Mouse (Mus musculus) lung, adult 2 months (tissue): ENCODE measurements at regions not wholly inside any gene's neighbourhood (a gene's known extent, or its start where the extent isn't known, plus 50 kb on each side); places are given as distances from the start of the nearest gene placed in this dataset.

ENCODE experiments used
- CTCF ChIP-seq: fragments of 200-500 bp; IDR thresholded peaks from 2 replicates; pipeline ENCODE4 v1.5.1; 2011; ENCODE audit warnings: mild to moderate bottlenecking, low read length, control low read depth; ENCODE audit not compliant: insufficient read depth
- POLR2A ChIP-seq: fragments of 200-500 bp; IDR thresholded peaks from 2 replicates; pipeline ENCODE4 v1.6.1; 2011; ENCODE audit warnings: low read depth, mild to moderate bottlenecking, control low read depth, low read length, borderline replicate concordance; ENCODE audit errors: extremely low read depth

DNA sequence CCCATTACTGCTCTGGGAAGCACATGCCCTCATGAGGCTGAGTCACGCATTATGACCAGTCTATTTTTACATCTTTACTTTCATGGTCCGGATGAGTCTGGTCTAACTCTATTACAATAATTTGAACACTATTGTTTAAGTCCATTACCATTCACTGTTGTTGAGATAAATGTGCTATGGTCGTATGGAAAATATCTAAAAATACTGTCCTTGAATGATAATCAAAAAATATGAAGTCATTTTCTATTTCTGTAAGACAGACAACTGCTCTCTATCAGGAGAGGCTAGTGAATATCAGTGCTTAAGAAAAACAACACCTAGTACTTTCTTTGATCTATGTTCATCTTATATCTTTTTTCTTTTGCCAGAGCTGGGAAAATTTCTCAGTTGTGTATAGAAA, 359.6 kb upstream of the Atp2b1 start:
- TF ChIP-seq CTCF (no peak), POLR2A (no peak)
